Mouse (Mus musculus): ENCODE measurements around the gene Fam71f2. TPM values are rescaled to one million over a fixed set of nuclear protein-coding genes. Genes with fewer than 3 reads are reported as not detected.
A peak's percentile ranks its signal among the peaks of the same experiment; 100 is the strongest.

The Fam71f2 gene
- polyA plus RNA-seq, 1 experiment: not detected

DNA sequence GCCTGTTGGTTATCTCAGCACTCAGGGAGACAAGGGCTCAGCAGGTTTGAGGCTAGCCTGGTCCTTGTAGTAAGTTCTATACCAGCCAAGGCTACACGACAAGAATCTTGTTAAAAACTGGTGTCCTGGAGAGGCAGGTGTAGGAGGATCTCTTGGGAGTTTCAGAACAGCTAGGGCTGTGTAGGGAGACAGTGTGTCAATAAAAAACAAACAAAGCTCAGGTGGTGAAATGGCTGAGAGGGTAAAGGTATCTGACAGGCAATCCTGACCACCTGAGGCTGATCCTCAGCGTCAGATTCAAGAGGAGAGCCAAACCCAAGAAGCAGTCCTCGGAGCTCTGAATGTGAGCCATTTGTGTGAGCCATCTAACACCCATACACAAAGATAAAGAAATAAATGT, 33.2 kb upstream of the Fam71f2 start:
- TF ChIP-seq GATA1 (IDR thresholded peaks at IDR 0.05; ENCODE audit: borderline replicate concordance, low read length) (no peak), FLI1 (IDR thresholded peaks at IDR 0.05; ENCODE audit: low read length) (no peak)

DNA sequence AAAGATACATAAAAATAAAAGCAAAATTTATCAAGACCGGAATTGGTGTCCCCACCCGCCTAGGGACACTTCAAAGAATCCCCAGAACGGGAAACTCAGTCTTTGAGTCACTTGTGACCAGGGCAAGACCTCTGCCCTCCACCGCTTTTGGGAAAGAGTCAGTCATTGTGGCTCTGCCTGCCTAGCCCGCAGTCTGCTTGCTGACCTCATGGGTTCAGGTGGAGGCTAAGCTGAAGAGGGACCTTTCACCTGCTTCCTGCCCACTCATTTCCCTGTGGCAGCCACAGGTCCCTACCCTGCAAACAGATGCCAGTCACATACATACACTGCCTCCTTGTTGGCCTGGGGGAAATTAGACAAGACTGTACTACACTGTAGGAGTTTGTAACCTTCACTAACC, 32.8 kb upstream of the Fam71f2 start:
- peaks cover 28% of the 10 kb centered on the region for H3K4me1 ChIP-seq
- H3K36me3 ChIP-seq (replicated peaks; ENCODE audit: low read length): no peaks in the 10 kb centered on the region
- no peaks in the 10 kb centered on the region for H3K9me3 ChIP-seq
- peak overlapping the region; percentile 10 for H3K4me3 ChIP-seq (replicated peaks)
- TF ChIP-seq GATA1 (IDR thresholded peaks at IDR 0.05; ENCODE audit: borderline replicate concordance, low read length) (no peak), FLI1 (IDR thresholded peaks at IDR 0.05; ENCODE audit: low read length) (no peak)
- peaks cover 25% of the 10 kb centered on the region for H3K27me3 ChIP-seq (replicated peaks)

More for the DNA sequence above, 33.2 kb upstream of the Fam71f2 start:
- Histone ChIP-seq H3K4me3 (replicated peaks) (no peak overlapping the region), H3K9me3 (no peaks in the 10 kb centered on the region), H3K4me1 (peaks cover 31% of the 10 kb centered on the region), H3K27me3 (replicated peaks) (peaks cover 25% of the 10 kb centered on the region), H3K36me3 (replicated peaks; ENCODE audit: low read length) (no peaks in the 10 kb centered on the region)

DNA sequence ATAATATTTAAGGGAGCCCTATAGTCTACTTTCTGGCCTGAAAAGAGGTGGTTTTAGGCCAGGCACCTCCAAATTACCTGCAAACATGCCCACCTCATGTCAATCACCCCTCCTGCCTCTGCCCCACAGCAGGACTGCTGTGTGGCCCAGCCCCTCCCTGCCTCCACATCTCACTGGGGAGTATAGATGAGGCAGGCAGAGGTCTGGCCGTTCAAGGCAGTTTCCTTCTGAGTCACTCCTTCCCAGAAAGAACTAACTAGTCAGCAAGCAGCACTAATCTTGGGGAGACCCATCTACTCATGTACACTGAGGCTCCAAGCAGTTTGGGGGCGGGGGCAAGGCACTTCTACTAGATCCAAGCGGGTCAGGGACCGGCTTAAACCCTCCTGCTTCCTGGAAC, 32.3 kb upstream of the Fam71f2 start:
- H3K9me3 ChIP-seq: no peaks in the 10 kb centered on the region
- TF ChIP-seq FLI1 (IDR thresholded peaks at IDR 0.05; ENCODE audit: low read length) (no peak), GATA1 (IDR thresholded peaks at IDR 0.05; ENCODE audit: borderline replicate concordance, low read length) (no peak)
- peaks cover 24% of the 10 kb centered on the region for H3K4me1 ChIP-seq
- H3K4me3 ChIP-seq (replicated peaks): peak overlapping the region; percentile 51
- H3K36me3 ChIP-seq (replicated peaks; ENCODE audit: low read length): no peaks in the 10 kb centered on the region
- H3K27me3 ChIP-seq (replicated peaks): peaks cover 25% of the 10 kb centered on the region

DNA sequence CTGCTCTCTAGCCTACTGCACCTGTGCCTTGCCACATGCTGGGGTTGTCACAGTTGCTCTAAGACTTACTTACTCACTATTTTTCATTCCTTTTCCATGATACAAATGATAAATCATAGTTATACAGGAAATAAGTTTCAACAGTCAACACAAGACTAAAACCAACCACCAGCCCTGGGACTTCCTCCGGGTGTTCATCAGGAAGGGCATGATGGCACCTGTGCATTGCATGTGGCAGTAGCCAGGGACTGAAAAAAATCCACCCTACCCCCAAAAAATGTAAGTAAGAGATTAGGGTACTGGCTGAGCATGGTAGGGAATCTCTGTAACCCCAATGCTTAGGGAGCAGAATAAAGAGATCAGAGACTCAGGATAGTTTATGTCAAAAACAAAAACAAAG, 20.0 kb upstream of the Fam71f2 start:
- peaks cover 28% of the 10 kb centered on the region for H3K27me3 ChIP-seq (replicated peaks)
- H3K36me3 ChIP-seq (replicated peaks; ENCODE audit: low read length): no peaks in the 10 kb centered on the region
- TF ChIP-seq FLI1 (IDR thresholded peaks at IDR 0.05; ENCODE audit: low read length) (no peak), GATA1 (IDR thresholded peaks at IDR 0.05; ENCODE audit: borderline replicate concordance, low read length) (no peak)
- H3K4me3 ChIP-seq (replicated peaks): no peak overlapping the region
- H3K9me3 ChIP-seq: no peaks in the 10 kb centered on the region
- H3K4me1 ChIP-seq: no peaks in the 10 kb centered on the region

DNA sequence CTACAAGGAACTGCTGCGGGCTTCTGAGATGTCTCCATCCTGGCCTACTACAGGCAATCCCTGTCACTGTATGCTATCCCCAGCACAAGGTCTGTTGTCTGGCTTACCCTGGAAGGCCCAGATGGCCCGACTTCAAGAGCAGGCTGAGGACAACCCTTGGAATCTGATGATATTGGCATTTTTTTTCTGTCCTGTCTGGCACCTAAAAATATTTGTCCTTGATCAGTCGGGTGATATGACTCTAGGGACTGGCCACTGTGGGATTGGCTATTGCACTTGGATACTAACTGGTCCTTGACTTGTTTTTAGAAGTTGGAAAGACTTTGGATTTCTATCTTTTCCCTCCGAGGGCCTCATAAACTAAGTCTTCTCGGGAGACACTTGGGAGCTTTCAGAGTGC, 17.6 kb upstream of the Fam71f2 start:
- Histone ChIP-seq H3K4me3 (replicated peaks) (no peak overlapping the region), H3K4me1 (no peaks in the 10 kb centered on the region), H3K9me3 (no peaks in the 10 kb centered on the region), H3K36me3 (replicated peaks; ENCODE audit: low read length) (no peaks in the 10 kb centered on the region), H3K27me3 (replicated peaks) (peaks cover 37% of the 10 kb centered on the region)
- TF ChIP-seq FLI1 (IDR thresholded peaks at IDR 0.05; ENCODE audit: low read length) (no peak), GATA1 (IDR thresholded peaks at IDR 0.05; ENCODE audit: borderline replicate concordance, low read length) (no peak)

DNA sequence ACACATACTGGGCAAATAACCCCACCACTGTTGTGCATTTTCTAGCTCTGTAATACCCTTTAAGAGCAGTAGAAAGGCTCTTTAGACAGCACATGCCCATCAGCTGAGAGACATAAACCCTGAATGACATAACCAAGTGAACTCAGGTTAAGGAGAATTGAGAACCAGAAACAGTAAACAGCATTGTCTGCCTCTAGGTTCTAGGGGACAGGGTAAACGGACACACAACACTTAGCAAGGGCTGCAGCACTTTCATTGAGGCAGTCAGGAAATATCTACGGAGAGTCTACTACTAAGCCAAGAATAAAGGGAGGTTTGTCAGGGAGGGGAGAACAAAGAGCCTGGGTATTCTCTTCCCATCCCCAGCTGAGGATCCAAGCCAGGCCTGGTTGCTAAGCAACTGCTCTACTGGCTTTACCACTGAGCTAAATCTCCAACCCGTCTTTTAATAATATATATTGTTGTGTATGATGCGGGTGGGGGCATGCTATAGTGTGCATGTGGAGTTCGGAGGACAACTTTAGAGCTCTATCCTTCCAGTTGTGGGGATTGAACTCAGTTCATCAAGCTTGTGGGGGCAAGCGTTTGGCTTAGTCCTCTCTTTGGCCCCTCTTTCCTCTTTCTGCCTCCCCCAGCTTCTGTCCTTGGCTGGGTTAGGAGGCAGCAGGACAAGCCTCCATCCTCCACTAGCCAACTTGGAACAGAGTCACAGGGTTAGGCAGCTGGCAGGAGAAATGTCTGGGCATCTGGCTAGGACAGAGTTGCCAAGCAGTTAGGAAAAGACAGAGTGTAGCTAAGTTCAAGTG, 15.5 kb upstream of the Fam71f2 start:
- Histone ChIP-seq H3K4me1 (no peaks in the 10 kb centered on the region), H3K27me3 (replicated peaks) (peaks cover 31% of the 10 kb centered on the region), H3K4me3 (replicated peaks) (no peak overlapping the region), H3K9me3 (no peaks in the 10 kb centered on the region), H3K36me3 (replicated peaks; ENCODE audit: low read length) (no peaks in the 10 kb centered on the region)
- TF ChIP-seq FLI1 (IDR thresholded peaks at IDR 0.05; ENCODE audit: low read length) (no peak), GATA1 (IDR thresholded peaks at IDR 0.05; ENCODE audit: borderline replicate concordance, low read length) (no peak)

DNA sequence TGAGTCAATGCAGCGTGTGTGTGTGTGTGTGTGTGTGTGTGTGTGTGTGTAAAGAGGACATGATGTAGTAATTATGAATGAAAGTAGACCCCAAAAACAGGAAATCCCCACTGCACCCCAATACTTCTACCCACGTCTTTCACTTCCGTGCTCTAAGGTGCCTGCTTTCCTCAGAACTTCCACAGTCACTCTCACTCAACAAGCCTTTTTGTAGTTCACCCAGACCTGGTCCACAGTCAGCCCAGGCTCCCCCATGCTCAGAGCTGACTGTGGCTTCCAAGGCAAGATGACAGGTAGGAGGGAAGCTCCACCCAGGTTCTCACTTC, 15.0 kb upstream of the Fam71f2 start:
- Histone ChIP-seq H3K27me3 (replicated peaks) (peaks cover 31% of the 10 kb centered on the region), H3K4me1 (no peaks in the 10 kb centered on the region), H3K36me3 (replicated peaks; ENCODE audit: low read length) (no peaks in the 10 kb centered on the region), H3K9me3 (no peaks in the 10 kb centered on the region), H3K4me3 (replicated peaks) (no peak overlapping the region)
- TF ChIP-seq FLI1 (IDR thresholded peaks at IDR 0.05; ENCODE audit: low read length) (no peak), GATA1 (IDR thresholded peaks at IDR 0.05; ENCODE audit: borderline replicate concordance, low read length) (no peak)

DNA sequence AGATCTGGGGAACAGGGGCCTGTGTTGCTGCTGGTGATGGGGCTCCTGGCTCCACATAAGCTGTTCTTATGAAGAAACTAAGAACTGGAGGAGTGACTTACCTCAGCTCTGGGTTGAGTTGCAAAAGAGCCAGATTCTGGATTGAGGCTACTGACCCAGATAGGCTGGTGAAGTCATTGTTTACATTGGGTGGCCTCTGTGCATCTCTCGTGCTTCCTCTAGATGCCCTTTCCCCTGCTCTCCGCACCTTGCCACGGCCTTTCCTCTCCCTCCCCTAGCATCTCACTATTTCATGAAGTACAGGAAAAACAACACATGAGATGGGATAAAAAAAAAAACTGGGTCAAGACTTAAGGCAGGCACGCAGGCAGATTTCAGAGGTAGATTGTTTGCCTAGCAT, 12.5 kb upstream of the Fam71f2 start:
- Histone ChIP-seq H3K36me3 (replicated peaks; ENCODE audit: low read length) (no peaks in the 10 kb centered on the region), H3K27me3 (replicated peaks) (peaks cover 25% of the 10 kb centered on the region), H3K4me1 (peaks cover 8% of the 10 kb centered on the region), H3K9me3 (no peaks in the 10 kb centered on the region), H3K4me3 (replicated peaks) (no peak overlapping the region)
- TF ChIP-seq GATA1 (IDR thresholded peaks at IDR 0.05; ENCODE audit: borderline replicate concordance, low read length) (no peak), FLI1 (IDR thresholded peaks at IDR 0.05; ENCODE audit: low read length) (no peak)

DNA sequence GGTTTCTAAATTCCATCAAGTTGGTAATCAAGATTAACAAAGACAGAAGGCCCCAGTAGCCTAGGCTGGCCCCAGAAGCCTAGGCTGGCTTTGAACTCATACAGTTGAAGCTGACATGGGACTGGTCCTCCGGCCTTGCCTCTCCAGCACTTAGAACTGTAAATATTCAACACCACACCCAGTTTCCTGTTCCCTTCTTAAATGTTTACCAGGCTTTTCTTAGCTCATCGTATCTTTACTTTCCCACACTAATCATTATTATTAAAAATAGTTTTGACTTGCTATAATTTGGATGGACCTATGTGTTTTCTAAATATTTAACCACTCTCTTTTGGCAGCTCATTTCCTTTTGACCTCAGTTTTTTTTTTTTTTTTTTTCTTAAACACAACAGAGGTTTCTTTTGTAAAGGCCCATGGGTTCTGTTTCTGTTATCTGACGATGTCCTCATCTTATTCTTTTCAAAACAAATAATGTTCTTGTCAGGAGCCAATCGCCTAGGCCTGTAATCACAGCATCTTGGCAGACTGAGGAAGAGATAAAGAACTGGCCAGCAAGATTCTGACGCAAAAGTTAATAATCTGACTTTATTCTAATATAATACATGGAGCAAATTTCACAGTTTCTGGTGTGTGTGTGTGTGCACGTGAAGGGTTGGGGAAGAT, 10.3 kb upstream of the Fam71f2 start:
- Histone ChIP-seq H3K4me1 (peaks cover 20% of the 10 kb centered on the region), H3K36me3 (replicated peaks; ENCODE audit: low read length) (peaks cover 2% of the 10 kb centered on the region)

DNA sequence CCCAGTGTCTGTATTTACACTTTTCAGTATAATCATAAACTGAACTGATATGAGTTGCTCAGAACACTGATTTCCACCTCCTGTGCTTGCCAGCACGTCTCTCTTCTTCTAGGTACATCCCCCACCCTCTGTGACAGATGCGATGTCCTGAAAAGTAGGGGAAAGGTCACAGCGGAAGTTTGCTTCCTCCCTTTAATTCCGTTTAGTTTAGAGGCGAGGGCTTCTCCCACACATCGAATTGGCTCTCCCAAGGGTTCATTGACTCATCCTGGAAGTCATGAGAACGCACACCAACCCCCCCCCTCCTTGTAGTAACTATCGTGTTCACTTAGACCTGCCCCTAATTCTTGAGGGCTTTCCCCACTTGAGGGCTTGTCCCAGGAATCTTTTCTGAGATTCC, 8.4 kb upstream of the Fam71f2 start:
- peaks cover 3% of the 10 kb centered on the region for H3K27me3 ChIP-seq (replicated peaks)
- H3K4me3 ChIP-seq (replicated peaks): peak overlapping the region; percentile 59
- no peak for TF ChIP-seq GATA1 (IDR thresholded peaks at IDR 0.05; ENCODE audit: borderline replicate concordance, low read length)
- TF ChIP-seq FLI1 (IDR thresholded peaks at IDR 0.05; ENCODE audit: low read length): no peak
- peaks cover 28% of the 10 kb centered on the region for H3K4me1 ChIP-seq
- H3K36me3 ChIP-seq (replicated peaks; ENCODE audit: low read length): peaks cover 20% of the 10 kb centered on the region
- no peaks in the 10 kb centered on the region for H3K9me3 ChIP-seq

More for the DNA sequence above, 10.3 kb upstream of the Fam71f2 start:
- Histone ChIP-seq H3K9me3 (no peaks in the 10 kb centered on the region), H3K27me3 (replicated peaks) (peaks cover 15% of the 10 kb centered on the region), H3K4me3 (replicated peaks) (no peak overlapping the region)
- TF ChIP-seq FLI1 (IDR thresholded peaks at IDR 0.05; ENCODE audit: low read length) (no peak), GATA1 (IDR thresholded peaks at IDR 0.05; ENCODE audit: borderline replicate concordance, low read length) (no peak)
